ENCODE assay signal across 18 mouse cellular contexts in the genomic region with DNA sequence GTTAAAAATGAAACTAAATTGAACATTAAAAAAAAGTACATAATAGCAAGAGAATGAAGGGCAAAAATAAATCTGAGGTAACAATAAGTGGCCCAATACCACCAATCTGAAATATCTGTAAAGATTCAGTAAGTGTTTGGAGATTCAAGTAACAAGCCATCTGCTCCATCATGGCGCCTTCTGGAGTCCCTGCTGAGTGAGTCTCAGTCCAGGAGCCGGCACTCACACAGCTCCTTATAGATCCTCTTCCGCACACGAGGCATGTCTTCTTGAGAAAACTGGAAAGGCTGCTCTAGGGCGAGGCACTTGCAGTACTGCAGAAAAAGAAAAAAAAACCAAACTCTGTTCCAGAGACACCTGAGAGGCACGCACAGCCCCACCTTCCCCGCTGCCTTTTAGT. TPM values are rescaled to one million over a fixed set of nuclear protein-coding genes. Genes with fewer than 3 reads are reported as not detected.
A peak's percentile ranks its signal among the peaks of the same experiment; 100 is the strongest.
DNase-seq lines count a peak whose midpoint lies in the region; ATAC-seq and TF ChIP-seq lines count a peak whose summit lies in the region.
"Had no signal": no experiment of that assay in that cellular context is flagged by ENCODE, and none has a peak within 500 bp of the region (broad histone marks: within the 10 kb centered on the region; RNA-seq: fewer than 3 reads in every experiment).

No protein-coding gene starts in this region.

- TF ChIP-seq POLR2A in brain, embryonic 14.5 days (IDR thresholded peaks at IDR 0.05; ENCODE audit: borderline replicate concordance, extremely low read depth, insufficient read depth, insufficient read length, poor library complexity, severe bottlenecking), result no peak

- DNase-seq in layer of hippocampus, adult 8-10 months (ENCODE audit: low spot score in 2 of 2), result peak; percentile 44 to 50
- DNase-seq in layer of hippocampus, postnatal 25 days (ENCODE audit: extremely low spot score in 1 of 2, low spot score in 1 of 2), result no peak
- DNase-seq in brain, adult 2 months (ENCODE audit: low read depth, low spot score), result peak; percentile 68
- peak; percentile 51 for DNase-seq in brain, embryonic 14.5 days (ENCODE audit: low read depth)
- DNase-seq in right cerebral cortex, postnatal 25 days, result peak; percentile 25
- DNase-seq in heart, postnatal 36 days, result no peak
- DNase-seq: adrenal gland, adult 8-10 months; cerebellum, adult 8-10 months; gastrocnemius, postnatal 14 days; heart, adult 18-20 months; heart, postnatal 14 days; kidney, adult 11 months; kidney, postnatal 36 days; layer of hippocampus, postnatal 36 days; left cerebral cortex, postnatal 4 days; thymus, postnatal 25 days had no signal

- ATAC-seq in activated CD4-positive, CD25-positive, alpha-beta regulatory T cell, adult 4 months, result no peak
- ATAC-seq: midbrain, embryonic 16.5 days had no signal

- TF ChIP-seq CTCF in brain, embryonic 14.5 days (IDR thresholded peaks at IDR 0.05; ENCODE audit: borderline replicate concordance, extremely low read depth, insufficient read depth, insufficient read length), result no peak

- intact Hi-C loops in heart, postnatal 36 days (cut with DNase I), result no loop called here

RNA-seq across cellular contexts. Expression of a gene that starts 14.9 kb away (rescaled TPM):
- total RNA-seq in layer of hippocampus, adult 8-10 months (2022), result 10 to 100 TPM; 45.7 to 50.2 (median 48.6) TPM
- 10 to 100 TPM; 49.9 to 55.3 TPM for total RNA-seq in layer of hippocampus, postnatal 25 days (2021)
- 77.3 and 93.8 TPM in 2 replicates for polyA plus RNA-seq in brain, embryonic 14.5 days (2012; rRNA removed)
- total RNA-seq in heart, postnatal 36 days (2021), result 10 to 100 TPM; 23.6 to 27.0 TPM
- 10 to 100 TPM; 32.3 to 38.7 TPM for polyA plus RNA-seq in activated CD4-positive, CD25-positive, alpha-beta regulatory T cell, adult 4 months (2017; shearing (Covaris generic))

RNA-seq across cellular contexts. Expression of a gene that starts 14.9 kb away (rescaled TPM):
- 10 to 100 TPM; 33.1 to 40.9 (median 36.7) TPM for total RNA-seq in layer of hippocampus, adult 8-10 months (2022)
- 10 to 100 TPM; 42.2 to 49.5 TPM for total RNA-seq in layer of hippocampus, postnatal 25 days (2021)
- polyA plus RNA-seq in brain, embryonic 14.5 days (2012; rRNA removed), result 67.6 and 92.3 TPM in 2 replicates
- 10 to 100 TPM; 74.5 to 75.6 TPM for total RNA-seq in heart, postnatal 36 days (2021)
- polyA plus RNA-seq in activated CD4-positive, CD25-positive, alpha-beta regulatory T cell, adult 4 months (2017; shearing (Covaris generic)), result 1 to 10 TPM; 5.5 to 7.3 TPM

RNA-seq across cellular contexts. Expression of a gene that starts 29.6 kb away (rescaled TPM):
- total RNA-seq in layer of hippocampus, adult 8-10 months (2022), result 10 to 100 TPM; 17.5 to 25.7 (median 21.0) TPM
- total RNA-seq in layer of hippocampus, postnatal 25 days (2021), result 10 to 100 TPM; 15.4 to 20.9 TPM
- polyA plus RNA-seq in brain, embryonic 14.5 days (2012; rRNA removed), result 0.86 and 1.5 TPM in 2 replicates
- 1 to 10 TPM in 1 of 2 experiments, under 1 TPM in 1; 0.81 to 2.0 TPM for total RNA-seq in heart, postnatal 36 days (2021)
- under 1 TPM; 0.44 to 0.64 TPM for polyA plus RNA-seq in activated CD4-positive, CD25-positive, alpha-beta regulatory T cell, adult 4 months (2017; shearing (Covaris generic))

RNA-seq across cellular contexts. Expression of a gene that starts 39.9 kb away (rescaled TPM):
- total RNA-seq in layer of hippocampus, adult 8-10 months (2022), result 10 to 100 TPM; 41.5 to 46.4 (median 44.5) TPM
- total RNA-seq in layer of hippocampus, postnatal 25 days (2021), result 10 to 100 TPM; 39.4 to 40.4 TPM
- 18.3 and 23.2 TPM in 2 replicates for polyA plus RNA-seq in brain, embryonic 14.5 days (2012; rRNA removed)
- total RNA-seq in heart, postnatal 36 days (2021), result 10 to 100 TPM; 10.4 to 12.4 TPM
- 1 to 10 TPM; 9.4 to 9.5 TPM for polyA plus RNA-seq in activated CD4-positive, CD25-positive, alpha-beta regulatory T cell, adult 4 months (2017; shearing (Covaris generic))

Comparison
In these comparisons a context has a peak if more than half of its experiments do, and no peak if none do; other contexts are left out.
1. DNase-seq: peak in layer of hippocampus, adult 8-10 months (2 of 2), brain, adult 2 months (single experiment), brain, embryonic 14.5 days (single experiment) and right cerebral cortex, postnatal 25 days (single experiment); none in layer of hippocampus, postnatal 25 days (0 of 2) and heart, postnatal 36 days (0 of 2).
2. RNA of a gene that starts 29.6 kb away (total RNA-seq): 17.5 to 25.7 TPM in layer of hippocampus, adult 8-10 months and 15.4 to 20.9 TPM in layer of hippocampus, postnatal 25 days; 0.81 to 2.0 TPM in heart, postnatal 36 days; every median in the first group is over 4 times any median in the second.